Mouse (Mus musculus) activated CD4-positive, CD25-positive, alpha-beta regulatory T cell (primary cell): ENCODE results near the gene Rbms3. TPM values are rescaled to one million over a fixed set of nuclear protein-coding genes. Genes with fewer than 3 reads are reported as not detected.

ENCODE experiments used
- polyA plus RNA-seq, 2 experiments: library from polyadenylated mRNA; unstranded; fragments of 100-300 nt; shearing (Covaris generic); gene quantifications; one replicate each; pipeline ENCODE4 v1.2.1; 2017

The Rbms3 gene
- polyA plus RNA-seq = under 1 TPM in 1 of 2 experiments, not detected in 1; 0.77 TPM

GRCm38 (mm10) chr9:117629771-117630170, at the start of gene Rbms3:
TSS of gene Rbms3 (minus strand) at chr9:117629913.

